Mouse (Mus musculus): Measurements from ENCODE around the gene Lin28a. TPM values are rescaled to one million over a fixed set of nuclear protein-coding genes. Genes with fewer than 3 reads are reported as not detected.

The Lin28a gene
- polyA plus RNA-seq, 1 experiment from 2014 or later: 0.92 TPM

DNA sequence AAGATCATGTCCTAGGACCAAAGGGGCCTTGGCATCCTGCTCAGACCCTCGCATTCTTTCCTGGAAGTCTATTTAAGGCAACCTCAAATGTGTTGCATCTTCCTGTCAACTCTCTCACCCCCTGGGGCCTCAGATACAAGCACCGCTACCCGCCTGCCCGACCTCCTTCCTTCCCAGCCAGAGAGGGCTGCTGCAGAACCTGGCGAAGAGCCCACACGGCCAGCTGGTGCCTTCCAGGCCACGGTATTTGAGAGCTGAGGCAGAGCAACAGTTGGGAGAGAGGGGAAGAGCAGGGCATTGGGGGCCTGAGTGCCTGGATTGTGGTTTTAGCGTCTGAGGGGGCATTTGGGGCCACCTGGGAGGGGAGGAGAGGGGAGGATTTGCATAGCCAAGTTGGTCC is 33.9 kb upstream of the Lin28a start:
- H3K9me3 ChIP-seq: no peaks in the 10 kb centered on the region
- no peak overlapping the region for H3K4me2 ChIP-seq
- 51% methylated on average over 8 of the region's 8 CpGs for WGBS
- H3K4me1 ChIP-seq: peaks cover 3% of the 10 kb centered on the region; the same call in 1 of the 2 replicates
- no peak overlapping the region for H3K9ac ChIP-seq
- H3K27me3 ChIP-seq: no peaks in the 10 kb centered on the region
- H3K27ac ChIP-seq: no peak overlapping the region
- H3K4me3 ChIP-seq (replicated peaks): no peak overlapping the region
- H3K36me3 ChIP-seq (replicated peaks): no peaks in the 10 kb centered on the region
- ATAC-seq (ENCODE audit: low FRiP score): no peak

DNA sequence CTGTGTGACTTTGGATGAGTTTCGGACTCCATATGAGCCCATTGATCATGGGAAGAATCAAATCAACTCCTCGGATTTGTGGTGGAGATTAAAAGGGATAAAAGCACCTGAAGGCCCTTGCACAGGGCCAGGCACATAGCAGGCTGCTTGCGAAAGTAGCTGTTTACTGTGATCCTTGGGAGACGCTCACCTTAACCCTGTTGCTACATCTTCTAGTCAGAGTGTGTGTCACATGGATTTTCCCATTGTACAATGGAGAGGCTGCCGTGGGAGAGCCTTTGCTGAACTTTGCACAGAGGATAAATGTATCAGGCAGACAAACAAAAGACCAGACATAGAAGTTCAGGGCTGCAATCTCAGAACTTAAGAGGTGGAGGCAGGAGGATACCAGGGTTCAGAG is 33.3 kb upstream of the Lin28a start:
- Histone ChIP-seq H3K36me3 (replicated peaks) (no peaks in the 10 kb centered on the region), H3K4me1 (peaks cover 3% of the 10 kb centered on the region; the same call in 1 of the 2 replicates), H3K27me3 (no peaks in the 10 kb centered on the region), H3K4me3 (replicated peaks) (no peak overlapping the region), H3K9ac (no peak overlapping the region), H3K27ac (no peak overlapping the region), H3K9me3 (no peaks in the 10 kb centered on the region), H3K4me2 (no peak overlapping the region)
- WGBS: 82% methylated on average over 5 of the region's 5 CpGs
- no peak for ATAC-seq (ENCODE audit: low FRiP score)

DNA sequence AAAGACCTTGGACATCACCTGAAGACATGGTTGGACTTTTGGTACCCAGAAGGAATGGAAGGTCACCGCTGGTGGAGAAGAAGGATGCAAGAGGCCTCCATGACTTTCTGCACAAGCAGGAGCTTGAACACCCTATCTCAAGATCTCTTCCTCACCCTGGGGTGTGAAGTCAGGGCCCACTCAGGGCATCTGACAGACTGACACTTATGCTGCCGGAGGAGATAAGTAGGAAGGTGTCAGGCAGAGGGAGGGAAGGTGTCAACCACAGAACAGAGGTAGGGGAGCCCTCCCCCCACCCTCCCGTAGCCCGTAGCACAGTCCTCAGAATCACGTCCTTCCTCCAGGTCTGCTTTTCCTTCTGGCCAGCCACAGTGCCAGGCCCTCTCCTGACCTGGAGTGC is 29.0 kb upstream of the Lin28a start:
- Histone ChIP-seq H3K4me2 (no peak overlapping the region), H3K9me3 (no peaks in the 10 kb centered on the region), H3K27me3 (no peaks in the 10 kb centered on the region), H3K4me3 (replicated peaks) (no peak overlapping the region), H3K9ac (no peak overlapping the region), H3K36me3 (replicated peaks) (no peaks in the 10 kb centered on the region), H3K4me1 (peaks cover 2% of the 10 kb centered on the region; the same call in 1 of the 2 replicates), H3K27ac (no peak overlapping the region)
- WGBS: 89% methylated on average over 5 of the region's 5 CpGs
- ATAC-seq (ENCODE audit: low FRiP score): no peak

DNA sequence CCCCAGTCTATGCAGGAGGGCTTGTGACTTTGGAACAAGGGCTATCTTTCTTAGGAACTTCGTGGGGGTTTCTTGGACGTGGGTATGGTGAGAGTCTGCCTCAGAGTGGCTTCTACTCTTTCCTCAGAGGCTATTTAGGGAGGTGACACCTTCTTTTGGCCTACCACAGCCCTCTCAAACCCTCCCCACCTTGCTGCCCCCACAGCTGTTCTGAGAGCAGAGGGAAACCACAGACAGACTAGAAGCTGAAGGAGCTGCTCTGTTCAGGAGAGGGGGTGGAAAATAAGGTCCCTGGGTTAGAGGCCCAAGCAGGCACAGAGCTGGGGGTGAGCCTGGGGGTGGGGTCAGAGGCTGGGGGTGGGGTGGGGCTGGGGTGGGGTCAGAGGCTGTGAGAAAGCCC is 24.4 kb upstream of the Lin28a start:
- no peak for ATAC-seq (ENCODE audit: low FRiP score)
- H3K27ac ChIP-seq: no peak overlapping the region
- no peak overlapping the region for H3K9ac ChIP-seq
- H3K4me2 ChIP-seq: no peak overlapping the region
- no peak overlapping the region for H3K4me3 ChIP-seq (replicated peaks)
- H3K9me3 ChIP-seq: no peaks in the 10 kb centered on the region
- no peaks in the 10 kb centered on the region; the same call in 1 of the 2 replicates for H3K4me1 ChIP-seq
- no peaks in the 10 kb centered on the region for H3K36me3 ChIP-seq (replicated peaks)
- WGBS: 68% methylated on average over 2 of the region's 2 CpGs
- H3K27me3 ChIP-seq: no peaks in the 10 kb centered on the region

DNA sequence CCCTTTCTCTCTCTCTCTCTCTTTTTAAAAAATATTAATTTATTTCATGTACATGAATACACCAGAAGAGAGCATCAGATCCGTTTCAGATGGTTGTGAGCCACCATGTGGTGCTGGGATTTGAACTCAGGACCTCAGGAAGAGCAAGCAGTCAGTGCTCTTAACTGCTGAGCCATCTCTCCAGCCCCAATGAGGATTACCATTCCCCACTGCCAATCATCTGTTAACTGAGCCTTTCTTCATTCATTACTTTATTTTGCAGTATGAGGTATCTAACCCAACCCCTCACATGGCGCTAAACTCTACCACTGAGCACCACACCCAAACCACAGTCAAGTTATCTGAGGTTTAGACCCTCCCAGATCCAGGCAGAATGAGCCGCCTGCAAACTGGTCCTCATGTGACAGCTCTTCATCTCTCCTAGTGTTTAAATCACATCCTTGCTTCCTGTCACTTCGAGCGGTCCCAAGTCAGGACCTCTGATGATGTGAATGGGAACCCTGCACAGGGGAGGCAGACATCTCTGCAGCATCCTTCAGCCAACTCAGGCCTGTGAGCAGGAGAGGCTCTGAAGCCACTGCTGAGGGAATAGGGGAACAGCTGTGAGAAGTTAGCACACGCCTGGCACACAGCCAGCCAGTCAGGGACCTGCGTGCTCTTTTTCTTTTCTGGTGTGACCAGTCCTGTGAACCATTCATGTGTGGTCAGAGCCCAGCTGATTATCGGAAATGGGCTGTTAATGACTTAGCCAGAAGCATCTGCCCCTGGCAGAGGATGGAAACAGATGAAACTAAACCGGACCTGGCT is 22.9 kb upstream of the Lin28a start:
- H3K4me2 ChIP-seq: no peak overlapping the region
- no peaks in the 10 kb centered on the region for H3K9me3 ChIP-seq
- H3K4me1 ChIP-seq: no peaks in the 10 kb centered on the region; the same call in 1 of the 2 replicates
- WGBS: 71% methylated on average over 9 of the region's 9 CpGs
- H3K4me3 ChIP-seq (replicated peaks): no peak overlapping the region
- H3K36me3 ChIP-seq (replicated peaks): no peaks in the 10 kb centered on the region
- ATAC-seq (ENCODE audit: low FRiP score): no peak
- H3K27ac ChIP-seq: no peak overlapping the region
- no peaks in the 10 kb centered on the region; the same call in 1 of the 2 replicates for H3K27me3 ChIP-seq
- H3K9ac ChIP-seq: no peak overlapping the region

DNA sequence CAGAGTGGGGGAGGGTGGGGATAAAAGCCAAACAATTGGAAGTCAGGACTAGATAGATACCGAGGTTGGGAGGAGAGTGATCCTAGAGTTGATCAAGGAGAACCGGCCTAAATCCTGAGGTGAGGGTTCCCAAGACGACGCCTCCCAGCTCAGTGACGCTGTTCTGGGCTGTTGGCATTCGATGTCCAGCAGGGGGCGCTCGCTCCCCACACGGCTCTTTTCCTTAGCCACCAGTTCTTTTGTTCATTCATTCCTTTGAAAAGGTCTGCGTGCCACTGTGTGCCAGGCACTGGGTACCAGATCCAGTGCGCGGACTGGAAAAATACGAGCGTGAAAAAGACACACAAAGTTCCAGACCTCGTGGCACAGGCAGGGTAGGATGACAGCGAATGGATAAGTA is 17.3 kb upstream of the Lin28a start:
- H3K4me3 ChIP-seq (replicated peaks): no peak overlapping the region
- ATAC-seq (ENCODE audit: low FRiP score): peak; percentile 46; the same call in 1 of the 2 replicates
- no peaks in the 10 kb centered on the region for H3K4me1 ChIP-seq
- 4% methylated on average over 16 of the region's 16 CpGs for WGBS
- H3K27ac ChIP-seq: no peak overlapping the region
- H3K9ac ChIP-seq: no peak overlapping the region
- H3K27me3 ChIP-seq: no peaks in the 10 kb centered on the region; the same call in 1 of the 2 replicates
- no peaks in the 10 kb centered on the region for H3K9me3 ChIP-seq
- no peaks in the 10 kb centered on the region for H3K36me3 ChIP-seq (replicated peaks)
- peak overlapping the region; percentile 24; the same call in 1 of the 2 replicates for H3K4me2 ChIP-seq

GRCm38 (mm10) chr4:134025802-134026201 is 7.2 kb upstream of the Lin28a start:
- no peaks in the 10 kb centered on the region for H3K4me1 ChIP-seq
- H3K27me3 ChIP-seq: no peaks in the 10 kb centered on the region
- H3K36me3 ChIP-seq (replicated peaks): no peaks in the 10 kb centered on the region
- H3K27ac ChIP-seq: no peak overlapping the region
- WGBS: 21% methylated on average over 9 of the region's 9 CpGs
- no peak overlapping the region for H3K4me2 ChIP-seq
- H3K9ac ChIP-seq: no peak overlapping the region
- ATAC-seq (ENCODE audit: low FRiP score): no peak
- 0 out of 2 replicates have a peak, but pooled peaks cover 5% of the 10 kb centered on the region for H3K9me3 ChIP-seq
- no peak overlapping the region for H3K4me3 ChIP-seq (replicated peaks)

GRCm38 (mm10) chr4:134020621-134021020 is 2.0 kb upstream of the Lin28a start:
- Histone ChIP-seq H3K27ac (no peak overlapping the region), H3K36me3 (replicated peaks) (no peaks in the 10 kb centered on the region), H3K27me3 (peaks cover 22% of the 10 kb centered on the region; the same call in 1 of the 2 replicates), H3K4me2 (peak overlapping the region; percentile 72; the same call in 1 of the 2 replicates), H3K4me1 (peaks cover 46% of the 10 kb centered on the region), H3K9ac (no peak overlapping the region), H3K9me3 (no peaks in the 10 kb centered on the region), H3K4me3 (replicated peaks) (no peak overlapping the region)
- no peak for ATAC-seq (ENCODE audit: low FRiP score)
- 4% methylated on average over 11 of the region's 11 CpGs for WGBS

- ATAC-seq (ENCODE audit: low FRiP score): peak; percentile 31; the same call in 1 of the 2 replicates
- Histone ChIP-seq H3K27me3 (peaks cover 22% of the 10 kb centered on the region; the same call in 1 of the 2 replicates), H3K27ac (peak overlapping the region; percentile 73), H3K4me3 (replicated peaks) (peak overlapping the region; percentile 14), H3K36me3 (replicated peaks) (no peaks in the 10 kb centered on the region), H3K9ac (no peak overlapping the region; the same call in 1 of the 2 replicates), H3K4me1 (peaks cover 48% of the 10 kb centered on the region), H3K9me3 (no peaks in the 10 kb centered on the region), H3K4me2 (peak overlapping the region; percentile 72)
- WGBS: 1% methylated on average over 16 of the region's 16 CpGs
Observed at GRCm38 (mm10) chr4:134019641-134020351, 1.2 kb upstream of the Lin28a start.

GRCm38 (mm10) chr4:134019210-134019609 is 569 bp upstream of the Lin28a start:
- H3K4me1 ChIP-seq: peaks cover 48% of the 10 kb centered on the region

DNA sequence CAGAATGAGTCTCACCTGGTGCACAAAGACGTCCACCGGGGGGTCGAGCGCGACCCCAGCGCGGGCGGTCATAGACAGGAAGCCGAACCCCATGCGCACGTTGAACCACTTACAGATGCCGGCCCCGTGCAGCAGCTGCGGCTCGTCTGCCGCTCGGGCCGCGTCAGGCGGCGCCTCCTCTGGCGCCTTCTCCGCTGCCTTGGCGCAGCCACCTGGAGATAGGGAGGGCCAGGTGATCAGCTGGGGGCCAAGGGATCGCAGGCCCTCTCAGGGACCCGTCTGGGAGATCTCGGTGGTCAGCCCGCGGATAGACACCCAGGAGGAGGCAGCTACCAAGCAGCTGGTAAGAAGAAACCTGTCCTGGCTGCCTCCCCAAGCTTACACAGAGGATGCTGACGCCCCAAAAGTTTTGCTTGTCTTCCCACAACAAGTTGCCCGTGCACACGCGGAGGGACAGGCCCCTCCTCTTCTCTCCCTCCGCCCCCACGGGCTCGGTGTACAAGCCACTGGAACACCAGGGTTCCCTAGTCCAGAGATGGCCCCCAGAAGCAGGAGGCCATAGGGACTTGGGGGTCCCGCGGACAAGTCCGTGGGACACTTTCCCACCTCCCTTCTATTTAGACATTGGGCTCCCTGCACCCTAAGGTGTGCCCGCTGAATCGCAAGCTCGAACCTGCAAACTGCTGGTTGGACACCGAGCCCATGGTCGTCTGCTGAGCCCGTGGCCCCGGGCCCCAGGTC is 433 bp downstream of the Lin28a start:
- Histone ChIP-seq H3K27ac (peak overlapping the region; percentile 61; the same call in 1 of the 2 replicates), H3K4me3 (replicated peaks) (peak overlapping the region; percentile 42), H3K9me3 (no peaks in the 10 kb centered on the region), H3K4me1 (peaks cover 49% of the 10 kb centered on the region), H3K9ac (peak overlapping the region; percentile 48), H3K27me3 (peaks cover 22% of the 10 kb centered on the region; the same call in 1 of the 2 replicates), H3K36me3 (replicated peaks) (no peaks in the 10 kb centered on the region), H3K4me2 (peak overlapping the region; percentile 72)
- under 1% methylated on average over 46 of the region's 46 CpGs for WGBS
- ATAC-seq (ENCODE audit: low FRiP score): 0 out of 2 replicates have a peak, but pooled peaks have one; percentile 17

More at GRCm38 (mm10) chr4:134019210-134019609, 569 bp upstream of the Lin28a start:
- peaks cover 22% of the 10 kb centered on the region; the same call in 1 of the 2 replicates for H3K27me3 ChIP-seq
- H3K9ac ChIP-seq: no peak overlapping the region
- H3K4me3 ChIP-seq (replicated peaks): peak overlapping the region; percentile 14
- 1% methylated on average over 8 of the region's 10 CpGs for WGBS
- H3K27ac ChIP-seq: peak overlapping the region; percentile 73
- H3K9me3 ChIP-seq: no peaks in the 10 kb centered on the region
- no peaks in the 10 kb centered on the region for H3K36me3 ChIP-seq (replicated peaks)
- H3K4me2 ChIP-seq: peak overlapping the region; percentile 72
- ATAC-seq (ENCODE audit: low FRiP score): peak; percentile 44; the same call in 1 of the 2 replicates
